Mouse (Mus musculus) G1E (cell line): ENCODE results near the gene Zfp874a. TPM values are rescaled to one million over a fixed set of nuclear protein-coding genes. Genes with fewer than 3 reads are reported as not detected.

Experiments
- ATAC-seq: 2 replicates; pipeline ENCODE4 v1.8.0; 2016; ENCODE audit warnings: mild to moderate bottlenecking; ENCODE audit not compliant: insufficient number of reproducible peaks, poor library complexity, low FRiP score, severe bottlenecking; ENCODE audit errors: extremely low read depth
- DNase-seq: peaks from one replicate; pipeline ENCODE4 v3.0.0; 2012; ENCODE audit warnings: low spot score
- H3K27me3 ChIP-seq: 2 replicates; pipeline ENCODE4 v1.6.1; 2012; ENCODE audit warnings: mild to moderate bottlenecking, low read length, inconsistent platforms; ENCODE audit not compliant: insufficient read depth
- H3K36me3 ChIP-seq: replicated peaks from 2 replicates; pipeline ENCODE3; 2012; ENCODE audit warnings: mild to moderate bottlenecking, inconsistent platforms
- H3K4me1 ChIP-seq: 2 replicates; pipeline ENCODE4 v1.6.1; 2012; ENCODE audit warnings: low read depth, low read length, inconsistent platforms, mixed read lengths; ENCODE audit not compliant: insufficient read depth
- H3K4me3 ChIP-seq: 2 replicates; pipeline ENCODE4 v1.5.1; 2012; ENCODE audit warnings: low read depth, mild to moderate bottlenecking, inconsistent platforms, low read length, moderate library complexity, mixed read lengths
- H3K9me3 ChIP-seq: replicated peaks from 2 replicates; pipeline ENCODE4 v1.6.1; 2012; ENCODE audit warnings: inconsistent platforms
- CTCF ChIP-seq: IDR thresholded peaks from 2 replicates; pipeline ENCODE4 v1.5.1; 2012; ENCODE audit warnings: low read depth, low read length, inconsistent platforms, mixed read lengths
- GATA1 ChIP-seq: IDR thresholded peaks from 2 replicates; pipeline ENCODE4 v1.6.1; 2012; ENCODE audit warnings: borderline replicate concordance, low read length, inconsistent platforms, mixed read lengths
- GATA2 ChIP-seq: IDR thresholded peaks from 2 replicates; pipeline ENCODE4 v1.6.1; 2012; ENCODE audit warnings: low read depth, low read length, inconsistent platforms, borderline replicate concordance
- POLR2AphosphoS5 ChIP-seq: IDR thresholded peaks from 2 replicates; pipeline ENCODE4 v1.6.1; 2012; ENCODE audit warnings: low read depth, low read length, inconsistent platforms; ENCODE audit not compliant: insufficient replicate concordance
- TAL1 ChIP-seq: conservative IDR thresholded peaks from 2 replicates; pipeline ENCODE4 v1.6.1; 2012; ENCODE audit warnings: low read depth, low read length, inconsistent platforms, mixed read lengths
- polyA plus RNA-seq: library from polyadenylated mRNA; stranded (reverse); fragments of >175 nt; gene quantifications from 2 replicates; pipeline ENCODE4 v1.2.3, GENCODE M21; 2012
- total RNA-seq, 2 experiments: library from RNA; stranded (forward) in 1 of 2; stranded (reverse) in 1 of 2; fragments of 200-1000 nt in 1 of 2; fragments of >200 nt in 1 of 2; fragmentation: Nextera tagmentation in 1 of 2; gene quantifications; 2 replicates each; pipeline ENCODE4 v1.2.3; 2014 to 2017

The Zfp874a gene
- total RNA-seq (2014; fragmentation: Nextera tagmentation) (35.1 and 39.2 TPM in 2 replicates), total RNA-seq (2017) (11.3 and 13.2 TPM in 2 replicates), polyA plus RNA-seq (0.45 and 0.70 TPM in 2 replicates)

GRCm38 (mm10) chr13:67451172-67452020 lies at the start of gene Zfp874a:
Zfp874a (minus strand) TSS chr13:67451624.
- Histone ChIP-seq H3K9me3 (no peaks in the 10 kb centered on the region), H3K27me3 (no peaks in the 10 kb centered on the region), H3K4me1 (peaks cover 17% of the 10 kb centered on the region), H3K4me3 (peak within 1 kb of the TSS; percentile 68), H3K36me3 (peaks cover 14% of the 10 kb centered on the region)
- TF ChIP-seq TAL1 (no peak), POLR2AphosphoS5 (no peak), GATA2 (no peak), CTCF (no peak), GATA1 (no peak)
- peak; percentile 43 for DNase-seq
- peak; percentile 97 for ATAC-seq

- Histone ChIP-seq H3K4me1 (peaks cover 19% of the 10 kb centered on the region), H3K27me3 (no peaks in the 10 kb centered on the region), H3K9me3 (no peaks in the 10 kb centered on the region), H3K4me3 (no peak overlapping the region), H3K36me3 (peaks cover 7% of the 10 kb centered on the region)
- TF ChIP-seq CTCF (no peak), GATA2 (no peak), POLR2AphosphoS5 (no peak), GATA1 (no peak), TAL1 (no peak)
- DNase-seq = no peak
- no peak for ATAC-seq
These were observed 49.5 kb upstream of the Zfp874a start for GRCm38 (mm10) chr13:67500908-67501307.

- TF ChIP-seq GATA1 = no peak
- no peak for TF ChIP-seq GATA2
- TF ChIP-seq TAL1 = no peak
- no peak for TF ChIP-seq POLR2AphosphoS5
- no peak for TF ChIP-seq CTCF
- Histone ChIP-seq H3K27me3 (no peaks in the 10 kb centered on the region), H3K9me3 (no peaks in the 10 kb centered on the region), H3K4me1 (peaks cover 22% of the 10 kb centered on the region), H3K4me3 (peak within 1 kb of the TSS; percentile 84), H3K36me3 (peaks cover 11% of the 10 kb centered on the region)
- peak; percentile 98 for ATAC-seq
- peak; percentile 34 for DNase-seq
These were observed 48.8 kb upstream of the Zfp874a start, which contains the start of gene Zfp58 for GRCm38 (mm10) chr13:67500084-67500719. Zfp58 (minus strand) TSS chr13:67500555.

GRCm38 (mm10) chr13:67495631-67496030 lies 44.2 kb upstream of the Zfp874a start:
- H3K9me3 ChIP-seq = peaks cover 23% of the 10 kb centered on the region
- ATAC-seq (no peak), DNase-seq (no peak)
- H3K27me3 ChIP-seq = no peaks in the 10 kb centered on the region
- no peak overlapping the region for H3K4me3 ChIP-seq
- peaks cover 51% of the 10 kb centered on the region for H3K36me3 ChIP-seq
- H3K4me1 ChIP-seq = peaks cover 31% of the 10 kb centered on the region
- TF ChIP-seq GATA1 (no peak), GATA2 (no peak), TAL1 (no peak), POLR2AphosphoS5 (no peak), CTCF (no peak)

GRCm38 (mm10) chr13:67484424-67484811 lies 33.0 kb upstream of the Zfp874a start:
- Histone ChIP-seq H3K4me1 (peaks cover 31% of the 10 kb centered on the region), H3K4me3 (peak overlapping the region; percentile 73), H3K27me3 (no peaks in the 10 kb centered on the region), H3K9me3 (no peaks in the 10 kb centered on the region), H3K36me3 (peaks cover 24% of the 10 kb centered on the region)
- TF ChIP-seq POLR2AphosphoS5 (no peak), CTCF (no peak), TAL1 (no peak), GATA1 (no peak), GATA2 (no peak)
- ATAC-seq = no peak
- DNase-seq = no peak
